Comparison of ENCODE assay signal across 12 mouse cellular contexts in the genomic region with DNA sequence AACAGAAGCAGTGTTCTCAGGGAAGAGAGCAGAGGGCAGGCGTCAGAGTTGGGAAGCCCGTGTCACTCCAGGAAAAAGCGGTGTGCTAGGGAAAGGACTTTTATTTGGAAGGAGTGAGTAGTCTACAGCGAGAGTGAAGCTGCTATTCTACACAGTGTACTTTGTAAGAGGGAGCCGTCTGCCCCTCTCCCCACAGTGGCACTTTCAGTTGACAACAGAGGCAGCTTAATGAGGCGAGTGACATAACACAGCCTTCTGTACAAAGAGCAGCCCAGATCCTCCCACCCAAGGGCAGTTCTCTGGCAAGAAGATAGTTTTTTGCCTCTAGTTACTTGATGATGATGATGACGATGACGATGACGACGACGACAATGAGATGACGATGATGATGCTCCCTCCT. TPM values are rescaled to one million over a fixed set of nuclear protein-coding genes. Genes with fewer than 3 reads are reported as not detected.
A peak's percentile ranks its signal among the peaks of the same experiment; 100 is the strongest.
DNase-seq lines count a peak whose midpoint lies in the region; ATAC-seq lines count a peak whose summit lies in the region.
"Had no signal": no experiment of that assay in that cellular context is flagged by ENCODE, and none has a peak within 500 bp of the region (broad histone marks: within the 10 kb centered on the region; RNA-seq: fewer than 3 reads in every experiment).

No protein-coding gene starts in this region.

- ATAC-seq in heart, embryonic 13.5 days (ENCODE audit: extremely low read depth, insufficient number of reproducible peaks, low FRiP score, low TSS enrichment), result no peak
- peak; percentile 58; the same call in 1 of the 2 replicates for ATAC-seq in midbrain, embryonic 13.5 days
- peak; percentile 88 for ATAC-seq in forebrain, embryonic 16.5 days
- peak; percentile 58; the same call in 1 of the 2 replicates for ATAC-seq in neural tube, embryonic 14.5 days (ENCODE audit: low read depth)

- intact Hi-C loops in heart, postnatal 14 days (cut with DNase I), result loop anchor here (1.0 to 5.0 kb wide), 3 partner anchors 188 to 468 kb away; no protein-coding TSS in a partner anchor

- peaks cover 63% of the 10 kb centered on the region for H3K27me3 ChIP-seq in heart, embryonic 13.5 days (replicated peaks)
- no peaks in the 10 kb centered on the region for H3K27me3 ChIP-seq in midbrain, embryonic 13.5 days
- peaks cover 9% of the 10 kb centered on the region for H3K27me3 ChIP-seq in midbrain, embryonic 10.5 days (ENCODE audit: low read depth, poor library complexity, severe bottlenecking)
- H3K27me3 ChIP-seq in forebrain, embryonic 16.5 days (replicated peaks; ENCODE audit: control insufficient read depth, insufficient read depth, low read length), result no peaks in the 10 kb centered on the region
- no peaks in the 10 kb centered on the region for H3K27me3 ChIP-seq in neural tube, embryonic 14.5 days (ENCODE audit: control insufficient read depth, insufficient read depth, low read length)
- H3K27me3 ChIP-seq: liver, embryonic 13.5 days had no signal

- H3K27ac ChIP-seq in heart, embryonic 13.5 days (replicated peaks), result no peak overlapping the region
- H3K27ac ChIP-seq in midbrain, embryonic 13.5 days, result no peak overlapping the region
- H3K27ac ChIP-seq in midbrain, embryonic 10.5 days (replicated peaks), result no peak overlapping the region
- no peak overlapping the region for H3K27ac ChIP-seq in forebrain, embryonic 16.5 days (ENCODE audit: low read length)
- H3K27ac ChIP-seq in neural tube, embryonic 14.5 days (ENCODE audit: low read depth, low read length), result no peak overlapping the region
- H3K27ac ChIP-seq: embryonic facial prominence, embryonic 10.5 days; left cerebral cortex, adult 2 months; liver, embryonic 13.5 days had no signal

- no peaks in the 10 kb centered on the region for H3K9me3 ChIP-seq in heart, embryonic 13.5 days
- H3K9me3 ChIP-seq in midbrain, embryonic 13.5 days, result no peaks in the 10 kb centered on the region
- H3K9me3 ChIP-seq in midbrain, embryonic 10.5 days (replicated peaks), result no peaks in the 10 kb centered on the region
- no peaks in the 10 kb centered on the region for H3K9me3 ChIP-seq in forebrain, embryonic 16.5 days (ENCODE audit: control insufficient read depth, low read length)
- no peaks in the 10 kb centered on the region for H3K9me3 ChIP-seq in neural tube, embryonic 14.5 days (ENCODE audit: control insufficient read depth, low read length)
- H3K9me3 ChIP-seq: embryonic facial prominence, embryonic 10.5 days; liver, embryonic 13.5 days had no signal

- H3K9ac ChIP-seq in heart, embryonic 13.5 days, result peak overlapping the region; percentile 24; the same call in 1 of the 2 replicates
- peak overlapping the region; percentile 23; the same call in 1 of the 2 replicates for H3K9ac ChIP-seq in midbrain, embryonic 13.5 days (replicated peaks)
- H3K9ac ChIP-seq in forebrain, embryonic 16.5 days (replicated peaks; ENCODE audit: low read depth, low read length), result no peak overlapping the region
- H3K9ac ChIP-seq in neural tube, embryonic 14.5 days (replicated peaks; ENCODE audit: low read depth, low read length), result no peak overlapping the region
- H3K9ac ChIP-seq: liver, embryonic 13.5 days had no signal

- no peak overlapping the region for H3K4me3 ChIP-seq in heart, embryonic 13.5 days
- no peak overlapping the region for H3K4me3 ChIP-seq in midbrain, embryonic 13.5 days (replicated peaks)
- no peak overlapping the region for H3K4me3 ChIP-seq in midbrain, embryonic 10.5 days
- no peak overlapping the region for H3K4me3 ChIP-seq in forebrain, embryonic 16.5 days (replicated peaks; ENCODE audit: low read length)
- H3K4me3 ChIP-seq in neural tube, embryonic 14.5 days (ENCODE audit: low read depth, low read length), result no peak overlapping the region
- H3K4me3 ChIP-seq: embryonic facial prominence, embryonic 10.5 days; left cerebral cortex, adult 2 months; liver, embryonic 13.5 days had no signal

- WGBS in heart, embryonic 13.5 days, result 51% methylated on average over 12 of the region's 12 CpGs
- 44% methylated on average over 12 of the region's 12 CpGs for WGBS in midbrain, embryonic 13.5 days
- WGBS in midbrain, embryonic 10.5 days, result 58% methylated on average over 12 of the region's 12 CpGs
- WGBS in forebrain, embryonic 16.5 days, result 18% methylated on average over 12 of the region's 12 CpGs
- WGBS in neural tube, embryonic 14.5 days, result 36% methylated on average over 12 of the region's 12 CpGs

- no peaks in the 10 kb centered on the region for H3K36me3 ChIP-seq in heart, embryonic 13.5 days
- peaks cover 8% of the 10 kb centered on the region; the same call in 1 of the 2 replicates for H3K36me3 ChIP-seq in midbrain, embryonic 13.5 days
- H3K36me3 ChIP-seq in midbrain, embryonic 10.5 days, result no peaks in the 10 kb centered on the region
- H3K36me3 ChIP-seq in forebrain, embryonic 16.5 days (ENCODE audit: control insufficient read depth, insufficient read depth), result no peaks in the 10 kb centered on the region
- no peaks in the 10 kb centered on the region for H3K36me3 ChIP-seq in neural tube, embryonic 14.5 days (ENCODE audit: control insufficient read depth, insufficient read depth, low read length)
- H3K36me3 ChIP-seq: embryonic facial prominence, embryonic 10.5 days; liver, embryonic 13.5 days had no signal

- H3K4me1 ChIP-seq in heart, embryonic 13.5 days, result 0 out of 2 replicates have a peak, but pooled peaks cover 4% of the 10 kb centered on the region
- H3K4me1 ChIP-seq in midbrain, embryonic 13.5 days (replicated peaks), result 0 out of 2 replicates have a peak, but pooled peaks cover 5% of the 10 kb centered on the region
- H3K4me1 ChIP-seq in midbrain, embryonic 10.5 days, result peaks cover 10% of the 10 kb centered on the region
- peaks cover 10% of the 10 kb centered on the region for H3K4me1 ChIP-seq in forebrain, embryonic 16.5 days (replicated peaks; ENCODE audit: control insufficient read depth, insufficient read depth, low read length)
- no peaks in the 10 kb centered on the region for H3K4me1 ChIP-seq in neural tube, embryonic 14.5 days (ENCODE audit: control insufficient read depth, insufficient read depth, low read length)
- H3K4me1 ChIP-seq: liver, embryonic 13.5 days had no signal

- H3K4me2 ChIP-seq in heart, embryonic 13.5 days, result no peak overlapping the region
- no peak overlapping the region for H3K4me2 ChIP-seq in midbrain, embryonic 13.5 days (replicated peaks)
- no peak overlapping the region for H3K4me2 ChIP-seq in forebrain, embryonic 16.5 days (ENCODE audit: low read length)
- H3K4me2 ChIP-seq in neural tube, embryonic 14.5 days (ENCODE audit: low read depth, low read length), result no peak overlapping the region
- H3K4me2 ChIP-seq: liver, embryonic 13.5 days had no signal

- DNase-seq in heart, postnatal 14 days, result no peak
- no peak for DNase-seq in midbrain, embryonic 10.5 days (ENCODE audit: low spot score)
- no peak for DNase-seq in right cerebral cortex, postnatal 4 days
- no peak for DNase-seq in natural killer cell, adult 2 months (ENCODE audit: low spot score in 2 of 2)
- DNase-seq: liver, embryonic 13.5 days had no signal

RNA-seq across cellular contexts. Expression of gene 1700010I14Rik, which starts 52.5 kb away (rescaled TPM):
- polyA plus RNA-seq in heart, embryonic 13.5 days (2015; fragmentation: Nextera tagmentation; extraction: Ambion mirVana), result 0.57 and 0.79 TPM in 2 replicates
- total RNA-seq in heart, postnatal 14 days (2021), result under 1 TPM in 1 of 2 experiments, not detected in 1; 0.34 TPM
- 2.7 and 3.1 TPM in 2 replicates for polyA plus RNA-seq in midbrain, embryonic 13.5 days (2015; fragmentation: Nextera tagmentation; extraction: Ambion mirVana)
- 3.5 and 3.9 TPM in 2 replicates for polyA plus RNA-seq in midbrain, embryonic 10.5 days (2016; fragmentation: Nextera tagmentation; extraction: Ambion mirVana)
- polyA plus RNA-seq in forebrain, embryonic 16.5 days (2015; fragmentation: Nextera tagmentation; extraction: Ambion mirVana), result 1.2 and 1.5 TPM in 2 replicates
- polyA plus RNA-seq in neural tube, embryonic 14.5 days (2014; fragmentation: Nextera tagmentation; extraction: Ambion mirVana), result 2.2 and 2.9 TPM in 2 replicates
- total RNA-seq: heart, postnatal 36 days had no signal

Comparison
In these comparisons a context has a peak if more than half of its experiments do, and no peak if none do; other contexts are left out.
1. H3K9ac ChIP-seq: peak in heart, embryonic 13.5 days (single experiment) and midbrain, embryonic 13.5 days (single experiment); none in forebrain, embryonic 16.5 days (single experiment) and neural tube, embryonic 14.5 days (single experiment).